Mouse (Mus musculus) ovary, adult 10 weeks (tissue): Measurements from ENCODE around the gene Lrmp. TPM values are rescaled to one million over a fixed set of nuclear protein-coding genes. Genes with fewer than 3 reads are reported as not detected.

Experiments
- polyA plus RNA-seq: library from polyadenylated mRNA; stranded (reverse); fragments of 350-450 nt; fragmentation: Illumina TruSeq; extraction: RNeasy Lipid Tissue Mini Kit (QIAGEN cat#74804); gene quantifications from one replicate; pipeline ENCODE4 v1.2.3, GENCODE M21; 2014

Lrmp gene
- 2.1 TPM for polyA plus RNA-seq

DNA sequence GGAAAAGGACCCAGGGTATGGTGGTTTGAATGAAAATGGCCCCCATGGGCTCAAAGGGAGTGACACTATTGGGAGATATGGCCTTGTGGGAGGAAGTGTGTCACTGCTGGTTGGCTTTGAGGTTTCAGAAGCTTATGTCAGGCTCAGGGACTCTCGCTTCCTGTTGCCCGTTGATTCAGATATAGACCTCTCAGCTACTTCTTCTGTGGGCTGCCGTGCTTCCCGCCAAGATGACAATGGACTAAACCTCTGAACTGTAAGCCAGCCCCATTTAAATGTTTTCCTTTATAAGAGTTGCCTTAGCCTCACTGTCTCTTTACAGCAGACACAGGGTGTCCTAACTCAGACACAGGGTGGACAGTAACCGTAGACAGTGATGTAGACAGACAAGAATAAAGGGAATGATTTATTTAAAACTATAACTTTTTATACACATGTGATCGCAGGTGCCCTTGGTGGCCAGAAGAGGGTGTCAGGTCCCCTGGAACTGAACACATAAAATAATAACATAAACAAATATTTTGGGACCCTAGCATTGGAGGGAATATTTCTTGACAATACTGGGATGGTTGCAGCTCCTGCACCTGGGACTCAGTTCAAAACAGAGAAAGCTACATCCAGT lies at the start of gene Lrmp:
TSS of gene Lrmp (plus strand) at position 178 of the 622 bp plus-strand sequence.

DNA sequence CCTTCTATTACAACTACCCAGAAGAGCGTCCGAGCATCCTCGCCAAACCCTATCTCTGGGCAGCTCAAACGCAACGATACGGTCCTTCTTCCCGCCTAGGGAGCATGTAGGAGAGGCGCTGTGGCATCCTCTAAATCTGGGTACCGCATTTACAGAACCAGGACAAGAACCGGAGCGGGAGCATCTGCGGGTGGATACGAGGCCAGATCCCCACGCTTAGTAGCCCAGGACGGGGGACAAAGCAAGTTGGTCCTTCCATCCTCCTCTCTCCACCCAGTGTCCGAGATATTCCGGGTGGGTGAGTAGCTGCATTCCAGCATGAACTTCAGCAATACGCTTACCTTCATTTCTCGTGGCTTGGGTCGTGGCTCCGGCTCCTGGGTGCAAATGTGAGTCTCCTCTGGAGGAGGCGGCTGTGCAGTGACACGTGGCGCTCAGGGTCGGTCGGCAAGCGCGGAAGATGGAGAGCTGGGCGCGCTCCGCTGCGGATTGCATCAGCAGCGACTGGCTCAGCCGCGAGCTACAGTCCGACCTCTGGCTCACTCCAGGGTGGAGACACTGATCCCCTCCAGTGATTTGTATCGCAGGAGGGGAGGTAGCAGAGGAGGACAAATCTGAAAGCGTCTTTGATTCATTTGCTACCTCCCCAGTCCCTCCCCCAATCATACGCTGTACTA lies 39.8 kb upstream of the Lrmp start, which contains the start of gene Bcat1:
TSS of gene Bcat1 (minus strand) at position 637 of the 677 bp plus-strand sequence.

DNA sequence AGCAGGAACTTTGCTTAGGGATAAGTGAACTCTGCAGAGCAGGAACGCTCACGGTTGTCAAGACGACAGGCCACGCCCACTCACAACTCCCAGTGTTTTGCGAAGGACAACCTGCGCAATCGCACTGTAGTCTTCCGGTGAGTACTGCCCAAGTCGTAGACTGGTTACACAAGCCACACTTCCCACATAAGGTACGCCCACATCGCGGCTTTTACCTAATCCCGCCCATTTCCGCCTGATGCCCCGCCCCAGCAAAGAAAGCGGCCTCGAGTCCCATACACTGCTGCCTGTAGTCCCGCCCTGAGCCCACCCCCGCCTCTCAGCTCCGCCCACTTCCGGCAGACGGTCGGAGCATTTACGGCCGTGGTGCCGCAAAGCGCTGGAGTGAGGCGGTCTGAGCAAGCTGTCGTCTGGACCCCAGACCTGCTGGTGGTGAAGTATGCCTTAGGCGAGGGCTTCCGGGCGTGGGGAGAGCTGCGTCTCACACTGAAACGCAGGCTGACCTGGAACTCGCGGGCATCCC lies 95.4 kb downstream of the Lrmp start, which contains the start of the genes Casc1 and Etfrf1:
TSS of gene Casc1 (minus strand) at position 190 of the 523 bp plus-strand sequence.
TSS of gene Etfrf1 (plus strand) at position 319 of the 523 bp plus-strand sequence.

Other genes with a start within 250 kb of the Lrmp start
- gene Bcat1, start 39.5 kb upstream of the Lrmp start, polyA plus RNA-seq: 61.7 TPM
- 1.5 TPM for gene Casc1, start 95.4 kb downstream of the Lrmp start, polyA plus RNA-seq
- gene Etfrf1, start 95.5 kb downstream of the Lrmp start, polyA plus RNA-seq: 148 TPM
- 154 TPM for gene Kras, start 134.6 kb downstream of the Lrmp start, polyA plus RNA-seq